Mouse (Mus musculus): ENCODE measurements around the gene Itga3.
A peak's percentile ranks its signal among the peaks of the same experiment; 100 is the strongest.
"Not testable (repeated sequence)": the region's sequence is repeated elsewhere in the genome, so short reads cannot be mapped to it uniquely, and the experiment has no call there.

Itga3 gene

DNA sequence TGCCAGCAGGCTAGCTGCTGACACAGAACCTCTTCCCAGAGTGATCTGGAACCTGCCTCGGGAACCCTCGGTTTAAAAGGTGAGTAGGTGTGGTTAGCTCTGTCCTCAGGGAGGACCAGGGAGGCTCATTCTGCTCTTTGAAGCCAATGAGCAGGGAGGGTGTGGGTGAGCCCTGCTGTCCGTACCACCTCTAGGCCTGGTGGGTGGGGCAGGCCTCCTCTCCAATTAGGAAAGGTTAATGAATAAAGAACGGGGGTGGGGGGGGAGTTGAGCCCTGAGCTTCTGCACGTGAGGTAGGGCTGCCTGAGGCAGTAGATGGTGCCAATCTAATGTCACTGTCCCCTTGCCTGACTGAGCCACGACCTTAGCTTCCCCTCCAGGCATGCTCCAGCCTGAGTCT, 43.7 kb downstream of the Itga3 start:
- DNase-seq (ENCODE audit: low read depth, low spot score), result no peak

DNA sequence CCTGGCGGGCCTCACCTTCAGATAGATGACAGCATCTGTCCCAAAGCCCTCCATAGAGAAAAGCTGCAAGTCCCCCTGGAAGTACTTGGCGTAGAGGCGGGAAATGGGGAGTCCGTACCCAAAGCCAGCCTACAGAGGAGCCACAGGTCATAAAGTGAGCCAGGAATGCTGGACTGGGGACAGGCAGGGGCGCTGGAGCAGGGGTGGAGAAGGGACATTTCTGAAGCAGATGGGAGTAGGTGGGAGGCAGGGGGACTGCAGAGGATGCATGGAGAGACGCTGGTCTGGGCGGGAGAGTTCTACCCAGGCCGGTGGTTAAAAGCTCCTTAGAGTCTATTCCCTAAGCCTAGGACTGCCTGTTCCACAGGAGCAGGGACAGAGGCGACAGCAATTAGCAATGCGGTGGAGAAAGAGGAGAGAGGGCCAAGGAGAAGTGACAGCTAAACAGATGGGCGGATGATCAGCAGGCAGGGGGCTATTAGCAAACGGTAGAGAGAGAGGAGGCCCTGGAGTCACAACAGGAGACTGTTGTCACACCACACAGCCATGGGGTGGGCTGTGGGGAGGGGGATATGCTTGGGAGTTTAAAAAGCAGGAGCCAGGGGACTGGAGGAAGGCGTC, 48.6 kb downstream of the Itga3 start:
- no peak for DNase-seq (ENCODE audit: low read depth, low spot score)

DNA sequence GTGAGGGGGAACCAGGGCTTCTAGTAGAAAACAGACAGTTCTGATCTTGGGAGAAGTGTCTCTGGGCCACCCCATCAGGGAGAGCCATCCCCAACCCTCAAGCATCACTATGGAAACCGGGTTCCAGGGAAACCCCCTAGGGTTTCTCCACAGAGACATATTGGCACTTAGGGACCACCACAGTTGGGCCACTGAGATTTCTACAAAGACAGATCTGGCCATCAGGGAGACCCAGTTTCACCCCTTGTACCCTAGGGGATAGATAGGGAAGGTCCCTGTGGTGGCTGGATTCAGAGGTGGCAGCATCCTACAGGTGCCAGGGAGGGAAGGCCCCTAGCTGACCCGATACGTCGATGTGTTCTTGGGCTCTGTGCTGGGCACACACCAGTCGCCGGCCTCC, 49.8 kb downstream of the Itga3 start:
- DNase-seq (ENCODE audit: low read depth, low spot score), result no peak

DNA sequence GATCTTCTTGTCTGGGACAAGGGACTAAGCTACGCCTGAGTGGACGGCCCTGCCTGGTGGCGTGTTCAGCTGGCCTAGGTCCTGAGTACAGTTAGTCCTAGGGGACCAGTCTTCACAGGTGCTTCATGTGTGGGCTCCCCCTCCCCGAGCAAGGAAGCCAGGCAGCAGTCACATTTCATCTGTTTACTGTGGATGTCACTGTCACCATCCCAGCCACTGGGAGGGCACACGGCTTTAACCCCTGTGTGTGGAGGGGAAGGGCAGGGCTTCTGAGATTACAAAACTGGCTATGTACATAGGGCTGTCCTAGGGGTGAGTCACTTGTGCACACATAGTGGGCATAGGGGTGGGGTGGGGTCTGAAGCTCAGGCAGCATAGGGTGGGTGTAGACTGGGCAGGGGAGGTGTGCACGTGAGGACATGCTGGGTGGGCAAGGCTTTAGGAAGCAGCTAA, 50.5 kb downstream of the Itga3 start:
- no peak for DNase-seq (ENCODE audit: low read depth, low spot score)

DNA sequence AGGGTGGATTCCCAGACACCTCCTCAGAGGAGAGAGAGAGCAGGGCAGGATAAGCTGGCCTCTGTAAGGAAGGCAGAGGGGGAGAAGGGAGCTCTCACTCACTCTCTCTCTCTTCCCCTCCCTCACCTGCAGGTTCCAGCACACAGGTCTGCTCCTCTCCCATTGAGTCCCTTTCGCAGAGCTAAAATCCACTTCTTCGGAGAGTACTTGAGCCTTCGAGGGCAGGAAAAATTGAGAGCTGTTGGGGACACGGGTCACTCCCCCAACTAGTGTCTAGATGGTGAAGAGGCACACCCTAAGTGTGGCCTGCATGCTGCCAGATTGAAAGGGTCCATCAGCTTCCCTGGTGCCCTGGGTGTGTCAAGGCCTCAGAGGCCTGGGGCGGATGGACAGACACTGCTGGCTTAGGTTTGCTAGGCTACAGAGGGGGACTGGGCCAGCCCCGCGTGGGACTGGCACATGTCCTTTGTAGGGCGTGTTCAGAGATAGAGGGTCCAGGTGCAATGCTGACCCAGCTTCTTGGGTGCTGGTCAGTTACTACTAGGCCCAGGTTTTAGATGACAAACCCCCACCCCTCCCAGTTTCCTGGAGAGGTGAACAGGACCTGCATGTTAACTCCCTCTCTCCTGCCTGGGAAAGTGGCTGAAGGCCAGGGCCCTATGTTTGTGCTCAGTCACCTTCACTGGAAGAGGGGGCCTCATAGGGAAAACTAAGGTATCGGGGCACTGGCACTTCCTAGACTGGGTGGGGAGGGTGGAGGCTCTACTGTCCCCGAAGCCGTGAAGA, 51.2 kb downstream of the Itga3 start:
- no peak for DNase-seq (ENCODE audit: low read depth, low spot score)

DNA sequence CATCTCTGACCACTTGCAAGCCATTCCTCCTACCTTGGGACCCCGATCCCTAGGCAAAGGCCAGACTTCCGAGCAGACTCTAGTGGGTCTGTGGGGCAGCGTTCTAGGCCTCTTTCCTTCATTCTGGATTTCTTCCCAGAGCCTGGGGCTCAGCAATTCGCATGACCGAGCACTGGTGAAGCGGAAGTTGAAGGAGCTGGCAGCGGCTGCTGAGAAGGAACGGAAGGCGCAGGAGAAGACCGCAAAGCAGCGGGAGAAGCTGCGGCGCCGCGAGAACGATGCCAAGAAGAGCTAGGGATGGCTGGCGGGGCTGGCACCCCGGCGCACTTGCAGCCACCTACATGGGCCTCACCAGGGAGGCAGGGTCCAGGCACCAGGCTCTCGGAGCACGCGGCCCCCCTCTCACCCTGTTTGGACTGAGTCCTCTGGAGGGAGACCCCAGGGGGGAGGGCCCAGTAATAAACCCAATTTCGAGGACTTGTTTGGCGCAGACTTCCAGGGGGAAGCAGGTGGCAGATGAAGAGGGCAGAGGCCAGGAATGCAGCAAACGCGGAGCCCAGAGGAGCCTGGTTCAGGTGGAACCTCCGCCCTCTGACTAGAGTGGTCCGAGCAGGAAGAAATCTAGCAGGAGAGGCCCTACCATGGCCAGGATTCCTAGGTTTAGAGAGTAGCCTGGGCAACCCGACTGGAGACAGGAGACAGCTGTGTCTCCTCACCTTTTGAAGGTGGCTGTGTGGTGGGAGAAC, 52.0 kb downstream of the Itga3 start:
- DNase-seq (ENCODE audit: low read depth, low spot score), result no peak

DNA sequence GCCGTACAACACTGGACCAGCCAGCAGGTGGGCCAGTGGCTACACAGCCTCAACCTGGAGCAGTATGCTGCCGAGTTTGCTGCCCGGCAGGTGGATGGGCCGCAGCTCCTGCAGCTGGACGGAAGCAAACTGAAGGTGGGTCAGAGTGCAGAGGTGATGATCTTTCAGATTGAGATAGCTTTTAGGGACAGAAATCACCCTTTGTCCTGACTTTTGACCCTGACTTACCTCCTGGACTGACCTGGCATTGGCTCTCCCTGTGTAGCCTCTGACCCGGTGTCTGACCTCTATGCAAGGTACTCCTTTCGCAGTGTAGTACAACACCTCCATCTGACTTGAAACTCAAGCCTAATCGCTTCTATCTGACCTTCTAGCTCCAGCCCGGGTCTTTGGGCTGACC, 53.1 kb downstream of the Itga3 start:
- no peak for DNase-seq (ENCODE audit: low read depth, low spot score)

DNA sequence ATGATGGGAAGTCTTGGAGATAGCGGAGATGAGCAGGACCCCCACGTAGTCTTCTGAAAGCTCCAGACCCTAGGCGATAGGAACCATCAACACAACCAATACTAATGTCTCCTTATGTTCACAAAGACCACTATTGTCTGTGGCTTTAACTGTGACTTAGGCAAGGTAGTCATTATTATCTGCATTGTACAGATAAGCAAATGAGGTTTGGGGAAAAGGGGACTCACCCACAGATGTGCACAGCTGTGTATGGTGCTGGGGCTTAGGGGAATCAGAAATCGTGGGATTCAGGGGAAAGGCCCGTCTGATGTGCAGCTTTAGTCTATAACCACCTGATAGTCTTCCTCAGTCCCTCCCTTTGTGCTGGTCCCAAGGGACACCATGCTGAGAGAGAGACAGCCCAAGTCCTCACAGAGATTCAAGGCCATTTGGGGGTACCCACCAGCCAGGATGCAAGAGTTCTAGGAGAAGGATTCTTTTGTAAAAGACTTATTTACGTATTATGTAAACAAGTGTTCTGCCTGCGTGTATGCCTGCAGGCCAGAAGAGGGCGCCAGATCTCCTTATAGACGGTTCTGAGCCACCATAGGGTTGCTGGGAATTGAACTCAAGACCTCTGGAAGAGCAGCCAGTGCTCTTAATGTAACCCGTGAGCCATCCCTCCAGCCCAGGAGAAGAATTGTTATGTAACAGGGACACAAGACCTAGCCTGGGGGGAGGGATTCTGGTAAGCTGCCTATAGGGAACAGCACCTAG, 54.2 kb downstream of the Itga3 start:
- peak; percentile 76 for DNase-seq (ENCODE audit: low read depth, low spot score)

DNA sequence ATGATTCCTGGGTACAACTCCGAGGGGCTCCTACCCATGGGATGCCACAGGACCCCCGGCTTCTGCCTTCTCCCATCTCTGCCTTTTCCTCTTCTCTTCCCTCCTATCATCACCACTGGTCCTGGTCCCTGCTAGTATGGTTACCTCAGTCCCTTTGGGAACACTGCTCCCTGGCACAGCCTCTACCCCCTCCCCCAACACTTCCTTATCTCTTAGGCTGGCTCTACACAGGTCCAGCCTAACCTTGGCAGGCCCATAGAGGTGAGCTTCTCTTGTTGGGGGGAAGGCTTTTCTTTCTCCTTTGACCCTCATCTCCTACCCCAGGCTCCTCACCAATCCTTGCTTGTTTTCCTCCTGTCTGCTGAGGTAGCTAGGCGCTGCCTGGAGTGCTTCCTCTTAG, 61.1 kb downstream of the Itga3 start:
- no peak for DNase-seq (ENCODE audit: low read depth, low spot score)

DNA sequence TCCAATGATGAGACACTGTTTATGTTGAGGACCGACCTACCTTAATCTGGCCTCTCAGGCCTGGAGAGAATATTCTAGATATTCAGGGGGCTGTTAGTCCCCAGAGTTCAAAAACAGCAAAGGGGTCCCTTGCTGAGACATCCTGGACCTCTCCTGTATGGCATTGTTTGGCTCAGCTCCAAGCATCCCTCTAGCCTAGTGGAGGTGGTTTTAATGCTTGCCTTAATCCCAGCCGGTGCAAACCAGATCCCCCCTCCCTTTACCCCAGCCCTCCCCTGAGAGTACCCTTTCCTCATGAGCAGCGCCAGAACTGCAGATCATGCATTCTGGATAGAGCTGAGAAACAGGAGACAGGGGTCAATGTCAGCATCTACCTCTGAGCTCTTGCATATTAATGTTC, 64.1 kb downstream of the Itga3 start:
- no peak for DNase-seq (ENCODE audit: low read depth, low spot score)

DNA sequence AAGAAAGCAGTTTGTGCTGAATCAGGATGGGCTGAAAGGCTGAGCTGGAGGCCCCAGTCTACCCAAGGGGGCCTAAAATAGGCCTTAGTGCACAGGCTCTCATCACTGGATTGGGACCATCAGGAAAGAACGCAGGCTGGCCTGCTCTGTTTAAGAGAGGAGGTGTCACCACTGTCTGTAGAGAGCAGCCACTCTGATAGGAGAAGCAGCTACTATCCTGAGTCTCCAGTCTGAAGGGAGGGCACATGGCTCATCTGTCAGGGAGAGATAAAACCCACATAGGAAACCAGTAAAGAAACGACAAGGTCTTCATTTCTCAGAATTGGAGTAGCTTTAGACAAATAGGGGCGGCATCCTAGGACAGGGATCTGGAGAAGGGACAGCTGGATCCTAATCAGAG, 64.5 kb downstream of the Itga3 start:
- DNase-seq (ENCODE audit: low read depth, low spot score), result no peak

DNA sequence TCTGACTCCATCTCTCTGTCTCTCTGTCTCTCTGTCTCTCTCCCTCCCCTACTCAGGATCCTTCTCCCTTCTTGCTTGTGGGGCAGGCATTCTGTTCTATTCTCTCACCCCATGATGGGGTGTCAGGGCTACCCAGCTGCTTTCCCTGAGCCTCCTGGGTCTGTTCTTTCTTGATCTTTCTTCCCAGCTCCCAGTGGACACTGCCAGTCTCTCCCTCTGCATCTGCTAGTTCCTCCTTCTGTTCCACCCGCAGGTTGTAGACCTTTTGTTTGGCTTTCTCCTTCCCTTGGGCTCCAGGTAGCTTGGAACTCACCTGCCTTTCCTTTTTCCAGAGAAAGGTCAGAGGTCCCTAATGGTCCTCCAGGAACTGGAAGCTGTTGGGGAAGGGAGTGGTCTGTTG, 65.2 kb downstream of the Itga3 start:
- no peak for DNase-seq (ENCODE audit: low read depth, low spot score)

DNA sequence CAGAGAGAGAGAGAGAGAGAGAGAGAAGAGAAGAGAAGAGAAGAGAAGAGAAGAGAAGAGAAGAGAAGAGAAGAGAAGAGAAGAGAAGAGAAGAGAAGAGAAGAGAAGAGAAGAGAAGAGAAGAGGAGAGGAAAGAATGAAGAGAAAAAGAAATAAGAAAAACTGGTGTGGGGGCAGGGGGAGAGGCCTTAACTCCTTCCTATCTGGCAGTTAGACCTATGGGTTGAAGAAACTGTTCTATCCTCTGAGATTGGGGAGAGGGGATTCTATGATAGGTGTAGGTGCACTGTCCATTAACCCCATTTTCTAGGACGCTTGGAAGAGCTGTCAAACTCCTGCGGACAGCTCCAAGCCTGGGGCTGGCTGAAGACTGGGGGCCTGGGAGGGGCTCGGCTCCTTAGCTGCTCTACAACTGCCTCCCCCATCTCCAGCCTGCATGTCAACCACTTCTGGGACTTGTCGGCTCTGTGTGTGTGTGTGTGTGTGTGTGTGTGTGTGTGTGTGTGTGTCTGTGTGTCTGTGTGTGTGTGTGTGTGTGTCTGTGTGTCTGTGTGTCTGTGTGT, 65.7 kb downstream of the Itga3 start:
- DNase-seq (ENCODE audit: low read depth, low spot score), result not testable (repeated sequence)

DNA sequence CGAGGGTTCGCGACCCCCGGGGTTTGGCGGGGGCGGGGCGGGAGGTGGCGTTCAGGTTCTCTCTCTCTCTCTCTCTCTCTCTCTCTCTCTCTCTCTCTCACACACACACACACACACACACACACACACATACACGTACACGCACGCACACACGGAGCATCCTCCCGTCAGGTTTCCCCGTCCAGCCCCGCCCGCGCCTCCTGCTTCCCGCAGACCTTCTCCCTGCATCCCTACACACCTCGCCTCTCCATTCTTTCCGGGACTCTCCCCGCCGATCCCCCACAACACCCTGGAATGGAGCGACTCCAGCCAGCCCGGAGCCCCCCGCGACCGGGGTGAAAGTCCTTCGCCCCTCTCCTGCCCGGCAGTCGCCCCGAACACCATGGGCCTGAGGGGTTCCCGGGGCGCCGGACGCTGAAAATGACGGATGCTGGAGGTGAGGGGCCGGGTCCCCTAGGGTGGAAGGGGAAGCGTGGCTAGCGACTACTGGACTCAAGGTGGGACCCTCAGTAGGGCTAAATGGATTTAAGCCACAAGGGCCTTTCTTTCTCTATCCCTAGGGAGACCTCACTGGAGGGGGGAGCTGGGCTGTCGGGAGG, 66.4 kb downstream of the Itga3 start:
- DNase-seq (ENCODE audit: low read depth, low spot score), result no peak

DNA sequence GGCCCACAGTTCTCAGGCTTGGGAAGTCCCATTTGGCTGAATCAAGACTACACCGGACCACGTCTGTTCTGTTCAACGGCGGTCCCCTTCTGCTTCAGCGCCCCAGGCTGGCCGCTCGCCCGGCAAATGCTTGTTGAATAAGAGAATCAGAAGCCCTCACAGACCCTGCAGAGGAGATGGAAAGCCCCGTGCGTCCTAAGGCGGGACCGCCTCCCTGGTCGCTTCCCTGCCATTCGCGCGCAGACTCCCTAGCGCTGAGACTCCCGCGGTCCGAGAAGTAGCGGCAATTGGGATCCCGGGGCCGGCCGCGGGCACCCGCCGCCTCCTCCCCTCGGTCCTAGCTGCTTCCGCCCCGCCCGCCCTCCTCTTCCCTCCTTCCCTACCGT, 67.0 kb downstream of the Itga3 start, which contains the start of gene Samd14:
Gene Samd14, plus strand, starts transcription at position 251 of the 386 bp plus-strand sequence.
- peak; percentile 69 for DNase-seq (ENCODE audit: low read depth, low spot score)

DNA sequence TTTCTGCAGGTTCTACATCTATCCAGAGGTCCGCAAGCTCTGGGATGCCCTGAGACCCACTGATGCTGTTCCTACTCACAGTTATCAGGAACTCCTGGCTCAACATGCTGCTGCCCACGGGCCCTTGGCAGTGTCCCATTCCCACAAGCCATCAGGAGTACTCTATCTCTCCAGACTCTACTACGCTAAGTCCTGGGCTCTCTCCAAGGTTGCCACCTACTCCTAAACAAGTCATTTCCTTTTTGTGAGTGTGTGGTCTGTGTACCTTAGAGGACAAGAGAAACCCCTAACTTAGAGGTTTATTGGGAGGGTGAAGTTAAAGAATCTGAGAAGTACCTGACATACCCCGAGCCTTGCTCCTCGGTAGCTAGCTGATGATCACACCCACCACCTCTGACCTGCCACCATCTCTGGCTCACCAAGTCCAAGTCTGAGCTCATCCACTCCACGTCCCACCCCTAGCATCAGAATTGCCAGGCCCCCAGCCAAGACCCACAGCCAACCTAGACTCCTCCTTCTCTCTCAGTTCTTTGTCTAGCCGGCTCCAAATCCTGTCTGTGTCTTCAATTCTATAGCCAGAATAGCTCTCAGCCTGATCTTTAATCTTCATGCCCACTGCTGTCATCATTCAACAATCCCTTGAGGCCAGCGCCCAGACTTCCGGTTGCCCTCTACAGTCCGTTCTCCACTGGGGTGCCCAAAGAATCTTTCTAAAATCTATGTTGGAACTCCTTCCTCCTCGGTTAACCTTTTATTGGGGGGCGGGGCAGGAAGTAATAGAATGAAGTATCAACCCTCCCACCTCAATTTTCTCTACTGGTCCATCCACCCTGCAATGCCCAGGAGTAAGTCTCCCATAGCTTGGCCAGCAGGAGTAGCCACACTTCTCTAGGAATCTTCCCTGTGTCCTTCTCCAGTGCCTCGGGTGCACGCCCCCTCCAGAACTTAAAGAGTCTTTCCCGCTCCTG, 67.7 kb downstream of the Itga3 start:
- no peak for DNase-seq (ENCODE audit: low read depth, low spot score)

DNA sequence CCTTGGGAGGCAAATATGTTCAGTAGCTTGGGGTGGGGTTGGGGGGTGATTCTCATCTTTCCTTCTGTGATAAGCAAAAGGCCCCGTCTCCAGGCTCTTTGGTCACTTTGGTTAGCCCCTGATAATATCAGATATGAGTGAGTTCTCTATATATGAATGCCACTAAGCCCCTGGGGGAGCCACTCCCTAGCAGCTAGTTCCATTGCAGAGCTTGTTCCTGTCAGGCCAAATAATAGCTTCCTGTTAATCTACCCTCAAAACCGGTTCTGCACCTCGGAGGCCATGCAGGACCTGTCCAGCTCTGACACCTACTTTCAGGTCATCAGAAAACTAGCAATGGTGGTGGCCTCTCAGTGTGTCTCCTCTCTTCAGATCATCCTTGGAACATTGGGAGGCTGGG, 69.2 kb downstream of the Itga3 start:
- no peak for DNase-seq (ENCODE audit: low read depth, low spot score)

DNA sequence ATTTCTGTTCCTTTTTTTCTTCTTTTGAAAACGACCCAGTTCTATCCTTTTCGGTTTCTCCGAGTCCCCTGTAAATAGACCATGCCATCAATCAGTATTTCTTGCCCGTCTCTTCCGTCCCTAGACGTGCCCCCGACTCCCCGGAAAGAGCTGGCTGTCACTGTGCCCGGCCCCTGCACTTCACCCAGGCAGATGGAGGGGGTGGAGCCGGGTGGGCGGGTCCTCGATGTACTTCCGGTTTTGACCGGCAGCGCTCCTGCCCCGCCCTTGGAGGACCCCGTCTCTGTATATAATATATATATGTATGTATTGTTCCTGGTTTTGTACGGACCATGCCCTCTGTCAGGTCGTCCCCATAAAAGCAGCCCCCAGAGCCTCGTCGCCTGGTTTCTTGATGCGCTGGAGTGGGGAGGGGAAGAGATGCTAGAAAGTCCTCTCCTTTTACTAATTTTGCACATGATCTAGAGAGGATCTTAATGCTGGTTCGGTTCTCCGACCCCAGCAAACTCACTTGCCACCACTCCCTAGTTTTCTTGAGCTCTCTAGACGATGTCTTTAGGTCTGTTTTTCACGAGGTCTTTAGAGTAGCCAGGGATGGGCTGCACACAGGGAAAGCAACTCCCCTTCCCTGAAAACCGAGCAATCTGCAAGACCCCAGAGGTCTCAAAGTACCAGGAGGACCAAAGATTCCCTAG, 69.9 kb downstream of the Itga3 start:
- peak; percentile 45 for DNase-seq (ENCODE audit: low read depth, low spot score)

DNA sequence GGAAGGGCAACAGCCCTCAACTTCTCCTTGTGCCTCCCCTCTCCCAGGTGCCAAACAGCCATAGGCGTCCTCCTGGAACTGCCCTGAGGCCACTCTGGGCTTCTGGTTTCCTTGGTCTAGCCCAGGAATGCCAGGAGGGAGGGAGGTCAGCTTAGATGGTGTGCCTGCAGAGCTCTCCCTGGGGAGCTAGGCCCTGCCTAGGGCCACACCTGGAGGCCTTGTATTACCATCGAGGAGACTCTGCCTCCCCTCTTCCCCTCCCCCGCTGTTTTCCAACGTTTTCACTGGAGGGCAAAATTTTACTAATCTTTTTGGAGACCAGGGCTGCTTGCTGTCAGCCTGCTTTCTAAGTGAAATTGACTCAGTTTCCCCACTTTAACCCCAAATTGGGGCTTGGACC, 70.6 kb downstream of the Itga3 start:
- DNase-seq (ENCODE audit: low read depth, low spot score), result no peak

DNA sequence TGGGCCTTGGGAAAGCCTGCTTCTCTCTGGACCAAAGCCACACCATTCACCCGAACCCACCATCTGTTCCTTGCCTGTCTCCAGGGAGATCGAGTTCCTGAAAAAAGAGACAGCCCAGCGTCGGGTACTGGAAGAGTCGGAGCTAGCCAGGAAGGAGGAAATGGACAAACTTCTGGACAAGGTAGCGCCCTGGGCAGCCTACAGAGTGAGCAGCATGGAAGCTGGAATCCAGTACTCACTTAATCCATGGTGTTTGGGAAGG, 71.7 kb downstream of the Itga3 start:
- no peak for DNase-seq (ENCODE audit: low read depth, low spot score)

Data from ES-CJ7 (cell line).